Mouse (Mus musculus) embryo, embryonic 9.5 days (tissue): ENCODE data around the gene Bicc1.
A peak's percentile ranks its signal among the peaks of the same experiment; 100 is the strongest.
"Not testable (repeated sequence)": the region's sequence is repeated elsewhere in the genome, so short reads cannot be mapped to it uniquely, and the experiment has no call there.

Source experiments
- DNase-seq: peaks from one replicate; pipeline ENCODE4 v3.0.0-alpha.2; 2017; ENCODE audit errors: extremely low spot score

Bicc1 gene

GRCm38 (mm10) chr10:70998136-70998535 is 161.4 kb downstream of the Bicc1 start:
- no peak for DNase-seq

GRCm38 (mm10) chr10:70996051-70996450 is 163.4 kb downstream of the Bicc1 start:
- no peak for DNase-seq

GRCm38 (mm10) chr10:70994135-70994497 is 165.4 kb downstream of the Bicc1 start:
- no peak for DNase-seq

GRCm38 (mm10) chr10:70993497-70994134 is 165.9 kb downstream of the Bicc1 start:
- no peak for DNase-seq

GRCm38 (mm10) chr10:70987396-70987795 is 172.1 kb downstream of the Bicc1 start:
- no peak for DNase-seq

GRCm38 (mm10) chr10:70983036-70983670 is 176.3 kb downstream of the Bicc1 start:
- no peak for DNase-seq

- no peak for DNase-seq
These were observed 177.3 kb downstream of the Bicc1 start for GRCm38 (mm10) chr10:70982156-70982555.

GRCm38 (mm10) chr10:70979657-70980056 is 179.8 kb downstream of the Bicc1 start:
- DNase-seq: no peak

GRCm38 (mm10) chr10:70977141-70977540 is 182.4 kb downstream of the Bicc1 start:
- no peak for DNase-seq

- DNase-seq: no peak
These were observed 182.9 kb downstream of the Bicc1 start for GRCm38 (mm10) chr10:70976633-70977032.

- no peak for DNase-seq
These were observed 188.3 kb downstream of the Bicc1 start for GRCm38 (mm10) chr10:70971156-70971555.

GRCm38 (mm10) chr10:70968848-70969683 is 190.4 kb downstream of the Bicc1 start:
- DNase-seq: peak; percentile 21

GRCm38 (mm10) chr10:70966642-70967345 is 192.7 kb downstream of the Bicc1 start:
- DNase-seq: no peak

GRCm38 (mm10) chr10:70964706-70965105 is 194.8 kb downstream of the Bicc1 start:
- no peak for DNase-seq

GRCm38 (mm10) chr10:70963599-70964193 is 195.8 kb downstream of the Bicc1 start:
- DNase-seq: peak; percentile 63

GRCm38 (mm10) chr10:70961641-70962040 is 197.9 kb downstream of the Bicc1 start:
- DNase-seq: no peak

- DNase-seq: not testable (repeated sequence)
These were observed 199.1 kb downstream of the Bicc1 start for GRCm38 (mm10) chr10:70960396-70960795.

- no peak for DNase-seq
These were observed 206.7 kb downstream of the Bicc1 start for GRCm38 (mm10) chr10:70952770-70953147.

GRCm38 (mm10) chr10:70952056-70952769 is 207.3 kb downstream of the Bicc1 start:
- no peak for DNase-seq

GRCm38 (mm10) chr10:70950105-70950424 is 209.4 kb downstream of the Bicc1 start:
- DNase-seq: no peak
